Mouse (Mus musculus) lung, postnatal 0 days (tissue): ENCODE results near the gene Cfap43. TPM values are rescaled to one million over a fixed set of nuclear protein-coding genes. Genes with fewer than 3 reads are reported as not detected.

Experiments used
- ATAC-seq: fragments of 200-750 bp; cut with Nextera tagmentation; 2 replicates; pipeline ENCODE4 v1.8.0; 2017; ENCODE audit warnings: moderate library complexity
- DNase-seq: peaks from one replicate; pipeline ENCODE4 v3.0.0-alpha.2; 2016; ENCODE audit warnings: low spot score
- H3K27ac ChIP-seq: fragments of 300-500 bp; sonication (generic); 2 replicates; pipeline ENCODE4 v1.5.1; 2014; ENCODE audit warnings: antibody characterized with exemption, mild to moderate bottlenecking, low read length, mixed read lengths
- H3K27me3 ChIP-seq: fragments of 300-500 bp; sonication (generic); replicated peaks from 2 replicates; pipeline ENCODE4 v1.6.1; 2014; ENCODE audit warnings: low read length, mixed read lengths; ENCODE audit not compliant: insufficient read depth
- H3K36me3 ChIP-seq: fragments of 300-500 bp; sonication (generic); 2 replicates; pipeline ENCODE4 v1.6.1; 2014; ENCODE audit warnings: low read length, mixed read lengths; ENCODE audit not compliant: insufficient read depth
- H3K4me1 ChIP-seq: fragments of 300-500 bp; sonication (generic); 2 replicates; pipeline ENCODE4 v1.6.1; 2014; ENCODE audit warnings: antibody characterized with exemption, low read depth, low read length, mixed read lengths; ENCODE audit not compliant: insufficient read depth
- H3K4me2 ChIP-seq: fragments of 300-500 bp; sonication (generic); replicated peaks from 2 replicates; pipeline ENCODE4 v1.6.1; 2014; ENCODE audit warnings: low read depth, mild to moderate bottlenecking, low read length, moderate library complexity, mixed read lengths
- H3K4me3 ChIP-seq: fragments of 300-500 bp; sonication (generic); 2 replicates; pipeline ENCODE4 v1.5.1; 2014; ENCODE audit warnings: low read depth, low read length
- H3K9ac ChIP-seq: fragments of 300-500 bp; sonication (generic); replicated peaks from 2 replicates; pipeline ENCODE4 v1.6.1; 2014; ENCODE audit warnings: low read depth, mild to moderate bottlenecking
- H3K9me3 ChIP-seq: fragments of 300-500 bp; sonication (generic); 2 replicates; pipeline ENCODE4 v1.6.1; 2016; ENCODE audit warnings: low read length, mixed read lengths
- CTCF ChIP-seq: IDR thresholded peaks from 2 replicates; pipeline ENCODE4 v1.5.1; 2016; ENCODE audit warnings: antibody characterized with exemption, mild to moderate bottlenecking
- EP300 ChIP-seq: IDR thresholded peaks from 2 replicates; pipeline ENCODE4 v1.6.1; 2016; ENCODE audit warnings: antibody characterized with exemption, mild to moderate bottlenecking, control low read depth
- WGBS: fragments of 180-500 bp; shearing (Covaris S2); extraction: QIAGEN DNeasy Blood & Tissue Kit; methylation state at CpG from one replicate; pipeline ENCODE4 v1.1.7; 2014; 5-methylcytosine and 5-hydroxymethylcytosine counted together
- polyA plus RNA-seq: library from polyadenylated mRNA; unstranded; fragments of >200 nt; fragmentation: Nextera tagmentation; extraction: Ambion mirVana; gene quantifications from 2 replicates; pipeline ENCODE4 v1.2.1, GENCODE M21; 2015

Cfap43 gene
- polyA plus RNA-seq, 1 experiment from 2014 or later = 4.9 TPM

DNA sequence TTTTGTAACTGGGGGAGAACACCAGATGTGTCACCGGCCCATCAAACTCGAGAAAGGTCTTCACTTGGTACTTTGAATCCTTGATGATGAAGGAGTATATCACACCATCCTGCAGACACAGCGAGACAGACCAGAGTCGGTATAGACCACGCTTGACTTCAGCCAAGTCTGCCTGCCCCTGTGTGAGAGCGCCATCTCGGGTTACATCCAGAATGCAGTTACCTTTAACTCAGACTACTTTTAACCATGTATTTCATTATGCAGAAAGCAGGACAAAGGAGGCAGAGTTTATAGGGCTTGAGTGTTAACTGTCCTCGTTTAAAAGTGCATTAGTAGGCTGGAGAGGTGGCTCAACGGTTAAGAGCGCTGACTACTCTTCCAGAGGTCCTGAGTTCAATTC lies 107.0 kb downstream of the Cfap43 start:
- WGBS = 71% methylated on average over 10 of the region's 10 CpGs
- Histone ChIP-seq H3K36me3 (no peaks in the 10 kb centered on the region), H3K4me2 (no peak overlapping the region), H3K4me1 (no peaks in the 10 kb centered on the region), H3K9ac (no peak overlapping the region), H3K4me3 (no peak overlapping the region), H3K27ac (no peak overlapping the region), H3K9me3 (no peaks in the 10 kb centered on the region), H3K27me3 (no peaks in the 10 kb centered on the region)
- no peak for TF ChIP-seq CTCF
- TF ChIP-seq EP300 = no peak
- ATAC-seq (no peak), DNase-seq (no peak)

DNA sequence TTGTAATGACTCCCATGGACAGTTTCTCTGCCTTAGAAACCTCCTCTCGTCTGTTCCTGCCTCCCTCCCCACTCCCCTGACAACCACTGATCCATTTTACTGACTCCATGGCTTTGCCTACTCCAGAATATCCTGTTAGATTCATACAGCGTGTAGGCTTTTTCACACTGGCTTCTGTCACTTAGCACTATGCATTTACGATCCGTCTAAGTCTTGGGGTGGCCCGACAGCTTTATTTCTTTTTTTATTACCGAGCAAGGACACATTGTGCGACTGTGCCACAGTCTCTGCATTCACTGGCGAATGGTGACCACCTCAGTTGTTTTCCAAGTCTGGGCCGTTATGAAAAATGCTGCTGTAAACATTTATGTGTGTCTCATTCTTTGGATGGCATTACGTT lies 120.5 kb downstream of the Cfap43 start:
- Histone ChIP-seq H3K4me3 (no peak overlapping the region), H3K9ac (no peak overlapping the region), H3K4me2 (no peak overlapping the region), H3K27me3 (no peaks in the 10 kb centered on the region), H3K27ac (no peak overlapping the region), H3K9me3 (no peaks in the 10 kb centered on the region), H3K36me3 (no peaks in the 10 kb centered on the region), H3K4me1 (no peaks in the 10 kb centered on the region)
- no peak for TF ChIP-seq CTCF
- no peak for TF ChIP-seq EP300
- WGBS = 75% methylated on average over 10 of the region's 10 CpGs
- ATAC-seq (no peak), DNase-seq (no peak)

DNA sequence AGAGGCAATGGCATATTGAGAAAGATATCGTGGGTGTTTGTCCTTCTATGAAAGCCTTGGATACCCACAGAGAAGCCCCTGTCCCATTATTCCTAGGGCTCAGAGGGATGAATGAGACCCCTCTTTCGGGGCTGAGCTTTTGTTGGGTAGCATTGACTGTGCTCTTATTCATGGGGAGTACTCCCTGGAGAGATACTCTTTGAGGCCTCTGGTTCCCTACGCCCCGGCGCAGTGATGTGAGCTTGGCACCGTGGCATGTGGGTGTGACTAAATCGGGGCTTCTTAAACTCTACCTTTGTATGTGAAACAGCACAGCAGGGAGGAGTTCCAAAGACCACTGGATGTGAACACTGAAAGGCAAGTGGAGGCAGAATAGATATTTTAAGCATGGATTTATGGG lies 122.4 kb downstream of the Cfap43 start:
- no peaks in the 10 kb centered on the region for H3K27me3 ChIP-seq
- H3K4me2 ChIP-seq = no peak overlapping the region
- no peaks in the 10 kb centered on the region for H3K9me3 ChIP-seq
- no peaks in the 10 kb centered on the region for H3K36me3 ChIP-seq
- ATAC-seq = no peak
- H3K9ac ChIP-seq = no peak overlapping the region
- no peak overlapping the region for H3K4me3 ChIP-seq
- H3K4me1 ChIP-seq = no peaks in the 10 kb centered on the region
- H3K27ac ChIP-seq = no peak overlapping the region
- TF ChIP-seq CTCF (no peak), EP300 (no peak)
- DNase-seq = no peak
- 75% methylated on average over 7 of the region's 7 CpGs for WGBS

DNA sequence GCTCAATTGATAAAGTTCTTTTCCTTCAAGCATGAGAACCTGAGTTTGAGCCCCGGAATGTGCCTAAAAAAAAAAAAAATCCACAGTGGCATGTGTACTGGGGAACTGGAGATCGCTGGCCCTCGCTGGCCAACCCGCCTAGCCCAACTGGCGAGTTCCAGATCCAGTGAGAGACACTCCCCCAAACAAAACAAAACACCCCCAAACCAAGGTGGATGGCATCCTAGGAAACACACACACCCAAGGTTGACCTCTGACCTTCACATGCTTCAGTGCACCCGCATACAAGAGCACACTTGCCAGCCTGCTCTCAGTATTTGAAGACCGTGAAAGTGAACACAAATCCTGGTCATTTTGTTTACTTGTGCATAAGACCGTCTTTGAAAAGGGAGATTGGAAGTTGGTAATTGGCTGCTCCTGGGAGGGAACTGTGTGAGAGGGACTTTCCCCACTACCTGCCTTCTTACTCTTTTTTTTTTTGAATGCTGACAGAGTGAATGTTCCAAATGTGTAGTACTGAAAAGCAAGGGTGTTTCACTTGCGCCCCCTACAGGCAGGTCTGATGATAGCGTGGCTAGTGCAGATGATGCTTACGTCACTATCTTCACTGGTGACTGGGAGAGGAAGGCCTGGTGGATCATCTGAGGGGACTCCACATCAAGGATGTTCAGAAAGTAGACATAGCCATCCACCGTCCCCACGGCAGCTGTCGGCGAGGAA lies 123.9 kb downstream of the Cfap43 start:
- no peak overlapping the region for H3K4me2 ChIP-seq
- H3K27ac ChIP-seq = no peak overlapping the region
- no peaks in the 10 kb centered on the region for H3K9me3 ChIP-seq
- no peak overlapping the region for H3K9ac ChIP-seq
- peak; percentile 21; the same call in 1 of the 2 replicates for ATAC-seq
- no peaks in the 10 kb centered on the region for H3K36me3 ChIP-seq
- H3K4me3 ChIP-seq = no peak overlapping the region
- no peaks in the 10 kb centered on the region for H3K4me1 ChIP-seq
- WGBS = 46% methylated on average over 15 of the region's 15 CpGs
- H3K27me3 ChIP-seq = no peaks in the 10 kb centered on the region
- TF ChIP-seq CTCF = peak; percentile 89
- no peak for TF ChIP-seq EP300
- peak; percentile 73 for DNase-seq

DNA sequence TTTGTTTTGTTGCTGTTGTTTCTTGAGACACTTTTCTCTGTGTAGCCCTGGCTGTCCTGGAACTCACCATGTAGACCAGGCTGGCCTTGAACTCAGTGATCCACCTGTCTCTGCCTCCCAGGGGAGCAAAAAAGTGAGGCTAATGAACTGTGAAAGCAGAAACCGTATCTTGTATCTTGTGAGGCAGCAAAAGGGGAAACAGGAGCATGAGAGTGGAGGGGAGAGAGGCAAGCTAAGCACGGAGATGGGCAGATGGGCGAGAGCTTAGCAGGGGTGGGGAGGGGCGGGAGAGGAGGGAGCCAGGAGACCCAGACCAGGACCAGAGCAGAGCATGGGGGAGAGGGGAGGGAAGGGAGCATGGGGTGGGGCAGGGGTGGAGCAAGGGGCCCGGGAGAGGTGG lies 124.8 kb downstream of the Cfap43 start:
- DNase-seq (no peak), ATAC-seq (no peak)
- Histone ChIP-seq H3K4me1 (no peaks in the 10 kb centered on the region), H3K9ac (no peak overlapping the region), H3K4me3 (no peak overlapping the region), H3K36me3 (no peaks in the 10 kb centered on the region), H3K4me2 (no peak overlapping the region), H3K27me3 (no peaks in the 10 kb centered on the region), H3K9me3 (no peaks in the 10 kb centered on the region), H3K27ac (no peak overlapping the region)
- WGBS = 40% methylated on average over 4 of the region's 5 CpGs
- TF ChIP-seq EP300 = no peak
- no peak for TF ChIP-seq CTCF

DNA sequence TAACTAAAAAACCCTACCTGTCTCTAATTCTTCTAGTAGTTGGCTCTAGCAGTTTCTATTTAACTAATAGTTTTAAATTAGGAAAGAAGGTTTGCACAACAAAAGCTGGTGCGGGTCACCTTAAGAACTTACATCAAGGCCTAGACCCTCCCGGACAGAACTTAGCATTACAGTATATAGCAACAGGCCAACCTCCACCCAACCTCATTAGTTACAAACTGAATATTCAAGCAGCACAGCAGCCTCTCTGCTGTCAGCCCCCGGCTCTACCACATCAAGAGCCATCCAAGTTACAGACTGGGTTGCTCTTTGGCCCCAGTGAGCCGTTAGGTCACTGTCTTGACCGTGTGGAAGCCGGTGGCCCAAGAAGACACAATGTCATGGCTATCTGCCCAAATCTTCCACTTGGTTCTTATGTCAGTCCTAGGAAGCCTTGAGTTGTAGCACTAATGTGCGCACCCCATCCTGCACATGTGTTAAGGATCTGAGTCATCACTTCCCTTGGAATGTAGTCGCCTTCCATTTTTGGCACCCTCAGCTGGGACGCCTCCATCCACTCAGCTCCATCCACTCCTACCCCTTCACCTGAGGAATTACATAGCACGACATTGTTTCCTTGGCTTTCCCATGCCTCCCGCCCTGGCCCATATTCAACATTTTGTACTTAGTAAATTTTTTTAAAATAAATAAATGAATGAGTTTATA lies 128.6 kb downstream of the Cfap43 start:
- Histone ChIP-seq H3K27me3 (no peaks in the 10 kb centered on the region), H3K4me1 (no peaks in the 10 kb centered on the region), H3K9ac (no peak overlapping the region), H3K4me2 (no peak overlapping the region), H3K27ac (no peak overlapping the region), H3K9me3 (no peaks in the 10 kb centered on the region), H3K4me3 (no peak overlapping the region), H3K36me3 (no peaks in the 10 kb centered on the region)
- WGBS = 74% methylated on average over 11 of the region's 11 CpGs
- TF ChIP-seq EP300 (no peak), CTCF (no peak)
- peak; percentile 7 for DNase-seq
- ATAC-seq = no peak
